Mouse (Mus musculus) CH12.LX (cell line): ENCODE data around the gene Rab40c. TPM values are rescaled to one million over a fixed set of nuclear protein-coding genes. Genes with fewer than 3 reads are reported as not detected.
A peak's percentile ranks its signal among the peaks of the same experiment; 100 is the strongest.

Experiments
- DNase-seq: peaks from one replicate; pipeline ENCODE4 v3.0.0-alpha.2; 2013; ENCODE audit errors: extremely low read depth
- H3K27ac ChIP-seq: 2 replicates; pipeline ENCODE4 v1.5.1; 2012; ENCODE audit warnings: low read depth, mild to moderate bottlenecking, control low read depth, moderate library complexity; ENCODE audit not compliant: insufficient read depth
- H3K27me3 ChIP-seq: replicated peaks from 2 replicates; pipeline ENCODE3; 2012; ENCODE audit warnings: inconsistent platforms
- H3K36me3 ChIP-seq, 2 experiments: replicated peaks in 1 of 2; 2 replicates each; pipeline versions ENCODE3 to v1.6.1; 2012; ENCODE audit warnings: inconsistent platforms in 1 of 2, low read length in 1 of 2, mild to moderate bottlenecking in 1 of 2, mixed read lengths in 1 of 2, moderate library complexity in 1 of 2; ENCODE audit not compliant: control insufficient read depth in 1 of 2, insufficient read depth in 1 of 2
- H3K4me1 ChIP-seq, 2 experiments: 2 replicates each; pipeline ENCODE4 v1.6.1; 2012; ENCODE audit warnings: inconsistent platforms in 1 of 2, moderate library complexity in 1 of 2; ENCODE audit not compliant: insufficient read depth in 2 of 2, control insufficient read depth in 1 of 2
- H3K4me2 ChIP-seq: 2 replicates; pipeline ENCODE4 v1.6.1; 2012; ENCODE audit warnings: low read depth, mild to moderate bottlenecking, control low read depth; ENCODE audit not compliant: poor library complexity, insufficient read depth, severe bottlenecking
- H3K4me3 ChIP-seq, 3 experiments: fragments of 150-350 bp in 1 of 3; sonication (generic) in 1 of 3; replicated peaks in 1 of 3; 2 replicates each; pipeline versions ENCODE3 to v1.5.1; 2011 to 2012; ENCODE audit warnings: low read depth in 2 of 3, low read length in 2 of 3, mild to moderate bottlenecking in 2 of 3, moderate library complexity in 2 of 3, control low read depth in 1 of 3, improper control_type of control experiment in 1 of 3, inconsistent platforms in 1 of 3, mixed read lengths in 1 of 3; ENCODE audit not compliant: poor library complexity in 1 of 3
- H3K79me2 ChIP-seq: replicated peaks from 2 replicates; pipeline ENCODE4 v1.6.1; 2012; ENCODE audit warnings: mild to moderate bottlenecking, moderate library complexity; ENCODE audit not compliant: control insufficient read depth, poor library complexity, insufficient read depth, severe bottlenecking; ENCODE audit errors: extremely low read depth
- H3K9ac ChIP-seq: 2 replicates; pipeline ENCODE4 v1.6.1; 2012; ENCODE audit warnings: low read depth, mild to moderate bottlenecking, control low read depth, moderate library complexity; ENCODE audit not compliant: insufficient read depth
- H3K9me3 ChIP-seq: replicated peaks from 2 replicates; pipeline ENCODE3; 2012; ENCODE audit warnings: low read length, inconsistent platforms, mixed read lengths
- CHD1 ChIP-seq: IDR thresholded peaks from 2 replicates; pipeline ENCODE4 v1.6.1; 2012; ENCODE audit warnings: low read depth, low read length, improper control_type of control experiment, inconsistent platforms
- GABPA ChIP-seq: IDR thresholded peaks from 2 replicates; pipeline ENCODE4 v1.6.1; 2012; ENCODE audit warnings: low read depth, low read length, improper control_type of control experiment, inconsistent platforms; ENCODE audit not compliant: insufficient replicate concordance
- HCFC1 ChIP-seq: IDR thresholded peaks from 2 replicates; pipeline ENCODE4 v1.6.1; 2012; ENCODE audit warnings: low read depth, mild to moderate bottlenecking, inconsistent platforms, low read length, improper control_type of control experiment
- POLR2AphosphoS2 ChIP-seq: IDR thresholded peaks from 2 replicates; pipeline ENCODE4 v1.6.1; 2011; ENCODE audit warnings: low read depth, low read length, improper control_type of control experiment
- RCOR1 ChIP-seq: conservative IDR thresholded peaks from 2 replicates; pipeline ENCODE4 v1.6.1; 2012; ENCODE audit warnings: low read depth, mild to moderate bottlenecking, inconsistent platforms, low read length, improper control_type of control experiment
- SIN3A ChIP-seq: IDR thresholded peaks from 2 replicates; pipeline ENCODE4 v1.6.1; 2012; ENCODE audit warnings: low read length, improper control_type of control experiment, inconsistent platforms
- UBTF ChIP-seq: IDR thresholded peaks from 2 replicates; pipeline ENCODE4 v1.6.1; 2012; ENCODE audit warnings: low read depth, mild to moderate bottlenecking, inconsistent platforms, low read length, improper control_type of control experiment, moderate library complexity
- USF1 ChIP-seq: IDR thresholded peaks from 2 replicates; pipeline ENCODE4 v1.6.1; 2014; ENCODE audit warnings: low read depth, mild to moderate bottlenecking, inconsistent platforms, low read length, improper control_type of control experiment
- dilution Hi-C: fragments of 300-500 bp; cut with MboI; formaldehyde crosslinking; loops from 2 replicates; pipeline ENCODE4 v1.14.3; 2020; ENCODE audit warnings: low sequenced_read_pairs; ENCODE audit not compliant: extremely low pct_unique_long_range_greater_than_20kb, extremely low pct_ligation_motif_present
- in situ Hi-C: fragments of 300-500 bp; cut with MboI; formaldehyde crosslinking; loops from 3 replicates; pipeline ENCODE4 v1.14.3; 2019; ENCODE audit warnings: low sequenced_read_pairs, low pct_ligation_motif_present, low pct_unique_long_range_greater_than_20kb, mixed read lengths
- polyA plus RNA-seq: library from polyadenylated mRNA; unstranded; fragments of >175 nt; gene quantifications from 2 replicates; pipeline ENCODE4 v1.2.1, GENCODE M21; 2012; ENCODE audit warnings: low read depth; ENCODE audit not compliant: insufficient read length
- total RNA-seq, 2 experiments: library from RNA; depleted of rRNA; stranded (reverse); fragments of 300-350 nt in 1 of 2; fragments of >200 nt in 1 of 2; gene quantifications; 2 replicates each; pipeline ENCODE4 v1.2.3; 2012 to 2014

Rab40c gene
- total and polyA plus RNA-seq, 3 experiments = 8.0 to 14.4 (median 9.2) TPM

GRCm38 (mm10) chr17:25880913-25881641 lies 38.5 kb downstream of the Rab40c start:
- Histone ChIP-seq H3K4me3 (no peak overlapping the region), H3K4me2 (no peak overlapping the region), H3K79me2 (no peaks in the 10 kb centered on the region), H3K36me3 (peaks cover 60 to 94% of the 10 kb centered on the region in 2 experiments), H3K9me3 (no peaks in the 10 kb centered on the region), H3K9ac (no peak overlapping the region), H3K27me3 (no peaks in the 10 kb centered on the region), H3K27ac (no peak overlapping the region), H3K4me1 (peaks cover 4 to 12% of the 10 kb centered on the region in 2 experiments)
- 0 out of 2 replicates have a peak, but pooled peaks have one; percentile 49 for TF ChIP-seq POLR2AphosphoS2
- no peak for TF ChIP-seq USF1
- no peak for DNase-seq
- dilution Hi-C loops (no loop called here), in situ Hi-C loops (loop anchor here (5.0 kb wide), 3 partner anchors 36 to 211 kb away; partner anchors contain the start of genes Decr2 and Rab40c)

DNA sequence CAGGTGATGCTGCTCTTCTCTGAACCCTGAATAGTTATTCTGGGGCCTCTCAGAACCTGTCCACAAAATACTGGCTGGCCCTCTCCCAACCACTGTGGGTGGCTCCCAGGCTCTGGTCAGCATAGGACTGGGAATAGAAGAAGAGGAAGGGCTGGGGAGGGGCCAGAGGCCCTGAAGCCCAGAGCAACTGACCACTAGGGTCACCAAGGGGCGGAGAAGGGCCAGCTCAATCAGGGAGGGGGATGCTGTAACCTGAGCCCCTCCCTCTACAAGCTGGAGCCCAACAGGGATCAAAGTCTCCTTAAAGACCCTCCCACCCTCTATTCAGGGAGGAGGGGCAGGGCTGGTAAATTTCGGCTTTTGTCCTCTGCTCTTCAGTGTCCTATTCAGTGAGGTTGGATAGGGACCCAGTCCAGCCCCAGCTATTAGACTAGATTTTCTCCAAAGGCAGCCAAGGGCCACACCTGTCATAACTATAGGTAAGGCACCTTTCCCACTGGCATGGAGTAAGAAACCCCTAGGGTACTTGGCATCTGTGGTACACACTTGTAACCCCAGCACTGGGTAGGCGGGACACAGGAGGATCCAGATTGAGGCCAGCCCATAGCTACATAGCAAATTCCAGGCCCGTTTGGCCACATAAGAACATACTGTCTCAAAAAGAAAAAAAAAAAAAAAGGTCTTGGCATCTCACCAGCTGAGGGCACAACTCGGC lies 39.2 kb downstream of the Rab40c start, which contains the start of gene Wfikkn1:
Gene Wfikkn1 (minus strand): TSS at position 663 of the 715 bp plus-strand sequence.
- H3K9ac ChIP-seq = no peak within 1 kb of the TSS
- H3K4me3 ChIP-seq = no peak within 1 kb of the TSS
- TF ChIP-seq SIN3A = no peak
- TF ChIP-seq GABPA = no peak
- no peak for TF ChIP-seq POLR2AphosphoS2
- no peak for TF ChIP-seq RCOR1
- H3K4me2 ChIP-seq = no peak within 1 kb of the TSS
- H3K36me3 ChIP-seq = peaks cover 60 to 87% of the 10 kb centered on the region in 2 experiments
- peaks cover 4 to 11% of the 10 kb centered on the region in 2 experiments for H3K4me1 ChIP-seq
- in situ Hi-C loops = loop anchor here (5.0 kb wide), 3 partner anchors 37 to 212 kb away; partner anchors contain the start of genes Decr2 and Rab40c
- DNase-seq = no peak
- H3K9me3 ChIP-seq = no peaks in the 10 kb centered on the region
- H3K27ac ChIP-seq = no peak within 1 kb of the TSS
- no peaks in the 10 kb centered on the region for H3K79me2 ChIP-seq
- dilution Hi-C loops = no loop called here
- no peaks in the 10 kb centered on the region for H3K27me3 ChIP-seq

DNA sequence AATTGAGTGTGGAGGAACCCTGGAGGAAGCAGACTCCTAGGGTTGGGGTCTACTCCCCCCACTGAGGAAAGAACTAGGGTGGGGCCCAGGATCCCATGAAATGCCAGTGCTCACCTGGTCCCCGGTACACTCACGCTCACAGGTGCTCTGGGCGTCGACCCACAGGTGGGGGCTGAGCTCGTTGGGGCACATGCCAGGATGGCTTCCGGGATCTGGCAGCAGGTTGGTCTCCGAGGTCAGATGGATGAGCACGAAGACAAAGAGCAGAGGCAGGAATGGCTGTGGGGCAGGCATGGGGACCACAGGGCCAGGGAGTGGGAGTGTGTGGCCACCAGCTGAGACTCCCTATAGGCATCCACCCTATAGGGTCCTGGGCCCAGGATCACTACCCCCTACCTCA lies 39.8 kb downstream of the Rab40c start:
- dilution Hi-C loops = no loop called here
- Histone ChIP-seq H3K4me1 (peaks cover 4 to 11% of the 10 kb centered on the region in 2 experiments), H3K4me2 (no peak overlapping the region), H3K27ac (no peak overlapping the region), H3K79me2 (no peaks in the 10 kb centered on the region), H3K27me3 (no peaks in the 10 kb centered on the region), H3K36me3 (peaks cover 56 to 81% of the 10 kb centered on the region in 2 experiments), H3K4me3 (no peak overlapping the region), H3K9me3 (no peaks in the 10 kb centered on the region), H3K9ac (no peak overlapping the region)
- in situ Hi-C loops = loop anchor here (5.0 kb wide), 3 partner anchors 38 to 213 kb away; partner anchors contain the start of genes Decr2 and Rab40c
- TF ChIP-seq HCFC1 (no peak), UBTF (no peak), USF1 (no peak), CHD1 (no peak)
- no peak for DNase-seq
